Mouse (Mus musculus) olfactory bulb, adult 2 months (tissue): ENCODE results near the gene Nsmce4a.

Source experiments
- CTCF ChIP-seq: fragments of 200-500 bp; IDR thresholded peaks from 2 replicates; pipeline ENCODE4 v1.5.1; 2012; ENCODE audit warnings: low read depth, mild to moderate bottlenecking, low read length, moderate library complexity; ENCODE audit not compliant: insufficient read depth
- POLR2A ChIP-seq: fragments of 200-500 bp; IDR thresholded peaks from 2 replicates; pipeline ENCODE4 v1.6.1; 2012; ENCODE audit warnings: mild to moderate bottlenecking, low read depth, low read length, moderate library complexity; ENCODE audit not compliant: insufficient read depth

DNA sequence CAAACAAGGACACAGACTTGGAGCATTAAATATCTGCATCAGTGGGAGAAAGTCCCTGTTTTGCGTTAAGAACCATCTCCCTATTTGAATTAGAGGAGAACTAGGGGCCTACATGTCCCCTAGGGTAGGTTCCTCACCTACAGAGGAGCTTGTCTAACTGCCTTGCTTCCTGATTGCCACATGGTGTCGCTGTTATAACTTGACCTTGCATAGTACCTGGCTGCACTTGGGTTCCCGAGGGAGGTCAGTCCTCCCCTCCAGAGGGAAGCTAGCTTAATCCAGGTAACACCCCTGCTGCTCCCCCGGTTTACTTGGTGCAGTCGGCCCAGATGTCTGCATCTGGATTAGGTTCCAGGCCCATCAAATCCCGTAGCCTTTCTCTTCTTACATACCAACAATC is 32.2 kb upstream of the Nsmce4a start:
- TF ChIP-seq CTCF: no peak
- no peak for TF ChIP-seq POLR2A
